Mouse (Mus musculus) left cerebral cortex, adult 9 months (tissue): Measurements from ENCODE around the gene Tpp1.

ENCODE experiments used
- DNase-seq, 2 experiments: peaks; one replicate each; pipeline ENCODE4 v3.0.0; 2022; ENCODE audit warnings: low spot score in 2 of 2

Tpp1 gene

DNA sequence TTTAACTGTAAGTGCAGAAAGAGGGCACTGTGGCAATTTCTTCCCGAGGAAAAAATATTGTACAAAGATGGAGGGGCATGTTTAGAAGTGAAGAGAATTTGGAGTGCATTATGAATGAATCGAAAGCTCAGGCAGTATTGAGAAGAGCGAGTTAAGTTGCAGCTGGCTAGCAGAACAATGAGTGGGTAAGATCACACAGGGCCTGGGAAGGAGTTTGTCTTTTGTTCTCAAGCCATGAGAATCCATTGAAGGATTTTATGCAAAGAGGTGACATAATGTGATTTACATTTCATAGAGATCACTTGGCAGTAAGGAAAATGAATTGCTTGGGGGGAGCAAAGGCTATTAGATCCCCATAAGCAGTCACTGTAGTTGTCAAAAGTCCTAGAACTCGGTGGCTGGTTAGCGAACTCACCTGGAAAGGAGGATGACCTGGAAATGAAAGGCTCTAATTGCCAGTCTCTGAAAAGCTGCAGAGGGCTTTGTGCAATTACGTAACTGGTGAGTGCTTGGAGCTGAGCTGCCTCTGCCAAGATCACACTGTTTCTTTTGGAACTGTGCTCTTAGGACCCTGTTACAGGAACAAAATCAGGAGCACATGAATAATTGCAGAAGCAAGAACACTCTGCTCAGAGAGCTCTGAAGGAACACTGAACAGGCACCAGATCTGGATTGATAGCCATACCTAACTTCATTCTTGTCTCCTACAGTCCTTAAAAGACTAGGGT is 23.2 kb downstream of the Tpp1 start:
- no peak for DNase-seq

DNA sequence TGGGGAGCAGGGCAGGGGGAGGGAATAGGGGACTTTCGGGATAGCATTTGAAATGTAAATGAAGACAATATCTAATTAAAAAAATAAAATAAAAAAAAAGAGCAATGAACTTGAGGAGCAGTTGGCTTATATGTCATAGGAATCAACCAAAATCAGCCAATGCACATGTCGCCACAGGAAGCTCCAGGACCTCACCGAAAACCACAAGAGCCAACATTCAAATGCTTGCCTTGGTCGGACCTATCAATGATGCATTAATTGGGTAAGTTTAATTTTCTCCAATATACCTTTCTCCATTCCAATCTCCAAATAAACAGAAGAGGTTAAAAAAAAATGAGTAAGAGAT is 25.1 kb downstream of the Tpp1 start:
- DNase-seq = no peak

DNA sequence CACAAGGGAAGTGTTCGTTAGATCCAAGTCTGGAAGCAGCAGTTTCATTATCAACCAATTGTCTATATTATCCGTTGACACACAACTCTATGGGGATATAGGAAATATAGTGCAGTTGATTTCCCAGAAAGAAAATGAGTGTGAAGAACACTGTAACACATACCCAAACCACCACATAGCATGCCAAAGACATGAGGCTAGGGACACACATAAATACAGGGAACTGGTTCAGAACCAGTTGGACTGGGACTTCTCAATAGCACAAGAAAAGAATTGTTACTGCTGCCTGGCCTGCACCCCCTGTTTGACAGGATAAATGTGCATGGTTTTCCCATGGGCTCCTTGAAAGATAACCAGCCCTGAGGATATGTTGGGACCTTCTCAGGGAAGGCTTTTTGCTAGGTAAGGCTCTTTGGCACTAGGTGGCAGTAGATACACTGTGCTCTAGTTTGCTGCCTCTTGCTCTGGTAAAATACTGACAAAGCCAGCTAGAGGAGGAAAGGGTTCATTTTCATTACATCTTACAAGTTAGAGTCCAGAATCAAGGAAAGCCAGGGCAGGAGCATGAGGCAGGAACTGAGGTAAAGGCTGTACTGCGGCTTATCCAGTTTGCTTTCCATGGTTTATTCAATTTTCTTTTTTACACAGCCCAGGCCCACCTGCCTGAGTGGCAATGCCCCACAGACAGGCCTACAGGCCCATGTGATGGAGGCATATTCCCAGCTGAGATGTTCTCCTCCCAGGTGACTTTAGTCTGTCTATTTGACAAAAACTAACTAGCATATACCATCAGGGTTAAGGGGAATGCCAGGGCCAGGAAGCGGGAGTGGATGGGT is 25.7 kb downstream of the Tpp1 start:
- peak in 1 of 2 experiments; percentile 74 for DNase-seq

DNA sequence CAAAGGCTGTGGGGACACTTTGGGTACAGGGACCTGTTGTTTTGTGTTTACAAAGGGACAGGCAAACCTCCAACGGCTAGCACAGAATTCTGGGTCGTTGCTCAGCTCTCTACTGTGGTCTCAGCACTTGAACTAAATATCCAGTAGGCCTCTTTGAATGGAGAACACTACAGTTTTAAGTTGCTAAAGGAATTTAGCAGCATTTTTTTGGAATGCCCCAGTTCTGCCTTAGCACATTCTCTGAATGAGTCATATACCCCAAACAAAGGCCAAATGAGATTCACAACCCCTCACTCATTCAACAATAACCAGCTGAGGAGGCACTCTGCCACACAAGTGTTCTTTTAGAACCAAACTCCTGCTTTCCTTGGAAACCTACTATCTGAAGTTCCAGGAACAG is 30.1 kb downstream of the Tpp1 start:
- DNase-seq = no peak

DNA sequence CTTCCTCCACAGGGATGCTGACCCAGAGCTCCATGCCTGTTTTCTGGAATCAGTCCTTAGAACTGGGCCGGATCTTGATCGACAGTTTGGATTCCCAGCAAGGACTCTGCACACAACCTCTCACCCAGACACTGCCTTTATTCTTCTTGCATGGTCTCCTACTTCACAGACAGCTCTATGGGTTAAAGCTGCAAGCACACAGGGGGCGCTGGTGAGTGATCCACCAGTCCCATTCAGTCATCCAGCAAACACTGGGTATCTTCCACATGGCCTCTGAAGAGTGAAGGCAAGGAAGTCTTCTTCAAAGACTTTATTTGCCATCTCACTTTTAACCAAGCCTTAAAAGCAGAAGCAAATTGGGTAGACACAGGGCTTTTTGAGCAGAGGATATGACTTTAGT is 36.7 kb downstream of the Tpp1 start:
- no peak for DNase-seq

DNA sequence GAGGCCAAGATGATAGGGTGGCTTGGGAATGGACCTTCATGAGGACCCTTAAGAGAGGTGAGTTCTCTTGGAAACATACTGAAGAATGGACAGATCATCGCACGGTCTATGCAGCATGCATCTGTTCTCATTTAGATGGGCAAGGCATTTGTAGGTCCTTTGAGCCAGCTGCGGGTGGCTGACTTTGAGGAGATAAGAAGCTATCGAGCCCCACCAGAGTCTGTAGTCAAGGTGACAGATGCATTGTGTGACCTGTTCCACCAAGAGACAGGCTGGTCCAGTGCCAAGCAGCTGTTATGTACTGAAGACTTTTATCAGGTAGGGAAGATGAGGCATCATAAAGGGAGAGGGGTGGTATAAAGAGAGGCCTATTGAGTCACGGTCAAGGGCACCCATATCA is 43.3 kb downstream of the Tpp1 start:
- no peak for DNase-seq

DNA sequence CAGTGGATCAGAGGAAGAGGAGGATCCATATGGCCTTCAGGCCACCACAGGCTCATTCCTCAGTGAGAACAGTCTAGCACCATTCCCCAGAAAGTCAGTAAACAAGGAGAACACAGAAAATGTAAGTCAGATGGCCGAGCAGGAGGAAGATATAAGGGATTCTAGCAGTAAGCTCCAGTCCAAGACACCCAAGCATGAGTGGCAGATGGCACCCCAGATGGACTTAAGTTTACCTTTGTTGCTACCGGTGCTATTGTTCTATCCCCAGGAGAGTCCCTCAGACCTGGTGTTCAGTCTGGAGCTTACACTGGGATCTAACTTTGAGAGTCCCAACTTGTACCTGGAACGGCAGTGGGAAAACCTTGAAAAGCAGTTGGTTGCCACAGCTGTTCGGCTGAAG is 48.2 kb downstream of the Tpp1 start:
- DNase-seq = no peak

DNA sequence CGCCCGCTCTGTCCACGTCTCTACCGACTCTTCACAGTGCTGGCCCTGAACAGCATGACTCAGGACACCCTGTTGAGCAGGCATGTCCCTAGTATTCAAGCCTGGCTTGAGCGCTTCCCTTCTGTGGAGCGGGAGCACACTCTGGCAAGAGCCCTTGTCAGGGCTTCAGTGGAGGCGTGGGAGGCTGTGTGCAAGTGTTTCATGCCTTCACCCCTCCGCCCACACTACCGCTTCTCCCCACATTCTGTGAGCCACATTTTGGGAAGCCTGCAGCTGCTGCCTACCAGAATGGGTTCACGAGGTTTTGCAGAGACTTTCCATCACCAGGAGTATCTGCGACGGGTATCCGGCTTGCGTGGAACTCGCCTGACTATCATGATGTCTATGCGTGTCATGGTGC is 48.9 kb downstream of the Tpp1 start:
- DNase-seq = peak; percentile 26 to 44
